Mouse (Mus musculus) thymus, adult 2 months (tissue): ENCODE measurements around the gene Lrrc45. TPM values are rescaled to one million over a fixed set of nuclear protein-coding genes. Genes with fewer than 3 reads are reported as not detected.
A peak's percentile ranks its signal among the peaks of the same experiment; 100 is the strongest.

Experiments used
- DNase-seq: peaks from one replicate; pipeline ENCODE4 v3.0.0; 2021
- H3K27ac ChIP-seq: fragments of 200-500 bp; 2 replicates; pipeline ENCODE4 v1.5.1; 2012; ENCODE audit warnings: low read length, control low read depth; ENCODE audit not compliant: control insufficient read depth, insufficient read depth
- H3K27me3 ChIP-seq: fragments of 200-500 bp; 2 replicates; pipeline ENCODE4 v1.6.1; 2012; ENCODE audit warnings: mild to moderate bottlenecking, low read length, moderate library complexity, mixed read lengths; ENCODE audit not compliant: control insufficient read depth, insufficient read depth
- H3K36me3 ChIP-seq: fragments of 200-500 bp; 2 replicates; pipeline ENCODE4 v1.6.1; 2012; ENCODE audit warnings: mild to moderate bottlenecking, low read length, moderate library complexity; ENCODE audit not compliant: control insufficient read depth, insufficient read depth
- H3K4me1 ChIP-seq: fragments of 200-500 bp; replicated peaks from 2 replicates; pipeline ENCODE4 v1.6.1; 2012; ENCODE audit warnings: low read length; ENCODE audit not compliant: control insufficient read depth, insufficient read depth
- H3K4me3 ChIP-seq: fragments of 200-500 bp; 2 replicates; pipeline ENCODE4 v1.5.1; 2012; ENCODE audit warnings: mild to moderate bottlenecking, low read length, control low read depth, moderate library complexity; ENCODE audit not compliant: control insufficient read depth, insufficient read depth
- CTCF ChIP-seq: fragments of 200-500 bp; IDR thresholded peaks from 2 replicates; pipeline ENCODE4 v1.5.1; 2012; ENCODE audit warnings: mild to moderate bottlenecking, control low read depth, low read length, moderate library complexity, borderline replicate concordance; ENCODE audit not compliant: control insufficient read depth, poor library complexity, insufficient read depth; ENCODE audit errors: extremely low read depth
- POLR2A ChIP-seq: fragments of 200-500 bp; IDR thresholded peaks from 2 replicates; pipeline ENCODE4 v1.6.1; 2012; ENCODE audit warnings: mild to moderate bottlenecking, low read length, control low read depth, moderate library complexity; ENCODE audit not compliant: control insufficient read depth, poor library complexity, insufficient read depth; ENCODE audit errors: extremely low read depth
- WGBS: fragments of 180-500 bp; shearing (Covaris S2); methylation state at CpG from one replicate; pipeline ENCODE4 v1.1.7; 2018; 5-methylcytosine and 5-hydroxymethylcytosine counted together
- polyA plus RNA-seq: library from polyadenylated mRNA; depleted of rRNA; stranded (reverse); fragments of >200 nt; gene quantifications from 2 replicates; pipeline ENCODE4 v1.2.3, GENCODE M21; 2012

The Lrrc45 gene
- polyA plus RNA-seq, 1 experiment: 77.3 TPM

- H3K27ac ChIP-seq: no peak overlapping the region
- H3K27me3 ChIP-seq: no peaks in the 10 kb centered on the region
- no peak for DNase-seq
- H3K4me1 ChIP-seq: peaks cover 15% of the 10 kb centered on the region
- WGBS: 81% methylated on average over 8 of the region's 8 CpGs
- H3K4me3 ChIP-seq: no peak overlapping the region
- H3K36me3 ChIP-seq: no peaks in the 10 kb centered on the region
- TF ChIP-seq CTCF (no peak), POLR2A (no peak)
Observed at GRCm38 (mm10) chr11:120711980-120712604, 1.6 kb upstream of the Lrrc45 start.

GRCm38 (mm10) chr11:120712771-120713568 lies 755 bp upstream of the Lrrc45 start:
- peak overlapping the region; percentile 57 for H3K4me3 ChIP-seq
- no peak overlapping the region for H3K27ac ChIP-seq
- TF ChIP-seq POLR2A: no peak
- TF ChIP-seq CTCF: peak; percentile 92
- peaks cover 15% of the 10 kb centered on the region for H3K4me1 ChIP-seq
- DNase-seq: peak; percentile 60
- under 1% methylated on average over 38 of the region's 38 CpGs for WGBS
- H3K27me3 ChIP-seq: no peaks in the 10 kb centered on the region
- no peaks in the 10 kb centered on the region for H3K36me3 ChIP-seq

- TF ChIP-seq CTCF: no peak
- TF ChIP-seq POLR2A: no peak
- H3K36me3 ChIP-seq: no peaks in the 10 kb centered on the region
- 52% methylated on average over 10 of the region's 10 CpGs for WGBS
- no peak for DNase-seq
- peak overlapping the region; percentile 60 for H3K4me3 ChIP-seq
- H3K4me1 ChIP-seq: peaks cover 15% of the 10 kb centered on the region
- H3K27me3 ChIP-seq: no peaks in the 10 kb centered on the region
- no peak overlapping the region for H3K27ac ChIP-seq
Observed at GRCm38 (mm10) chr11:120714546-120714945, 821 bp downstream of the Lrrc45 start.

GRCm38 (mm10) chr11:120715131-120715530 lies 1.4 kb downstream of the Lrrc45 start:
- no peak overlapping the region for H3K4me3 ChIP-seq
- 94% methylated on average over 9 of the region's 9 CpGs for WGBS
- no peaks in the 10 kb centered on the region for H3K36me3 ChIP-seq
- H3K27ac ChIP-seq: no peak overlapping the region
- no peak for TF ChIP-seq CTCF
- no peak for TF ChIP-seq POLR2A
- DNase-seq: no peak
- no peaks in the 10 kb centered on the region for H3K27me3 ChIP-seq
- H3K4me1 ChIP-seq: peaks cover 15% of the 10 kb centered on the region

GRCm38 (mm10) chr11:120719242-120719641 lies 5.5 kb downstream of the Lrrc45 start:
- 98% methylated on average over 9 of the region's 9 CpGs for WGBS

DNA sequence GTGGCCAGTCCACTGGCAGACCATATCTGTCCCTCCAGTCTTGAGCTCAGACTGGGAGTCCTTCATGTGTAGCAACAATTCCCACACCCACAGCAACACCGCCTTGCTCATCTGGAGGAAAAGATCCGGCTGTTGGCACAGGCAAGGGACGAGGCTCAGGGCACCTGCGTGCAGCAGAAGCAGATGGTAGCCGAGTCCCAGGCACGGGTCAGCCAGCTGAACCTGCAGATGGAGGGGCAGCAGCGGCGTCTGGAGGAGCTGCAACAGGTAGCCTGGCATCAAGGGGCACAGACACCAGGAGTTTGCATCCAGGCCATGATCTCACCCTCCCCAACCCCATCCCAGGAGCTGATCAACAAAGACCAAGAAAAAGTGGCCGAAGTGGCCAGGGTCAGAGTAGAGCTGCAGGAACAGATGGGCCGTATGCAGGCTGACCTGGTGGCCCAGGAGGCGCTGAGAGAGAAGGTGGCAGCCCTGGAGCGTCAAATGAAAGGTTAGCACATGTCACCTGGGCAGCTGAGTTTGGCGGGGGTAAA lies 6.2 kb downstream of the Lrrc45 start:
- H3K27me3 ChIP-seq: no peaks in the 10 kb centered on the region; the same call in 1 of the 2 replicates
- no peaks in the 10 kb centered on the region for H3K36me3 ChIP-seq
- TF ChIP-seq CTCF (no peak), POLR2A (no peak)
- no peak for DNase-seq
- peaks cover 20% of the 10 kb centered on the region for H3K4me1 ChIP-seq
- 97% methylated on average over 13 of the region's 13 CpGs for WGBS
- no peak overlapping the region for H3K27ac ChIP-seq
- no peak overlapping the region for H3K4me3 ChIP-seq

More at GRCm38 (mm10) chr11:120719242-120719641, 5.5 kb downstream of the Lrrc45 start:
- Histone ChIP-seq H3K27me3 (no peaks in the 10 kb centered on the region; the same call in 1 of the 2 replicates), H3K27ac (no peak overlapping the region), H3K4me1 (peaks cover 26% of the 10 kb centered on the region), H3K4me3 (no peak overlapping the region), H3K36me3 (no peaks in the 10 kb centered on the region)
- no peak for DNase-seq
- TF ChIP-seq CTCF (no peak), POLR2A (no peak)

DNA sequence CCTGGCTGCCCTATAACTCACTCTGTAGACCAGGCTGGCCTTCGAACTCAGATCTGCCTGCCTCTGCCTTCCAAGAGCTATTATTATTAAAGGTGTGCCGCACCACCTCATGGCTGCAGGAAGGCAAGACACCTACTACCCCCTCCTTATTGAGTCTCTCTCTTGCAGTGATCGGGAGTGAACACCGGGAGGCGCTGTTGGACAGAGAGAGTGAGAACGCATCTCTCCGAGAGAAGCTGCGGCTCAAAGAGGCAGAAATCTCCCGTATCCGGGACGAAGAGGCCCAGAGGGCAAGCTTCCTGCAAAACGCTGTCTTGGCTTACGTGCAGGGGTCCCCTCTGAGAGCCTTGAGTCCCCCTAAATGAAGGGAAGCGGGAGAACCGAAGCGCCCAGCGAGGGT lies 6.7 kb downstream of the Lrrc45 start:
- no peak for TF ChIP-seq POLR2A
- TF ChIP-seq CTCF: peak; percentile 81; the same call in 1 of the 2 replicates
- WGBS: 16% methylated on average over 17 of the region's 17 CpGs
- Histone ChIP-seq H3K36me3 (no peaks in the 10 kb centered on the region), H3K4me1 (peaks cover 18% of the 10 kb centered on the region), H3K27me3 (no peaks in the 10 kb centered on the region; the same call in 1 of the 2 replicates), H3K27ac (no peak overlapping the region), H3K4me3 (no peak overlapping the region)
- DNase-seq: peak; percentile 92
